Mouse (Mus musculus) CD4-positive, CD25-positive, alpha-beta regulatory T cell, adult 2 months (primary cell): Measurements from ENCODE around the gene Myo1a.
"Not testable (repeated sequence)": the region's sequence is repeated elsewhere in the genome, so short reads cannot be mapped to it uniquely, and the experiment has no call there.

Experiments
- DNase-seq: peaks from one replicate; pipeline ENCODE4 v3.0.0-alpha.2; 2012; ENCODE audit warnings: low read depth, low spot score

The Myo1a gene

GRCm38 (mm10) chr10:127759181-127760110 lies 54.5 kb downstream of the Myo1a start, which contains the start of the genes Rdh1 and Rdh16f1:
Gene Rdh1 (plus strand): TSS chr10:127759721.
Gene Rdh16f1 (plus strand): TSS chr10:127759787.
- no peak for DNase-seq

- DNase-seq: not testable (repeated sequence)
These were observed 58.0 kb downstream of the Myo1a start for GRCm38 (mm10) chr10:127762926-127763325.

GRCm38 (mm10) chr10:127763914-127764680 lies 59.1 kb downstream of the Myo1a start:
- no peak for DNase-seq

GRCm38 (mm10) chr10:127766564-127766963 lies 61.6 kb downstream of the Myo1a start:
- DNase-seq: no peak
